Mouse (Mus musculus) liver, postnatal 0 days (tissue): ENCODE data around the gene Dppa1.

Experiments used
- CTCF ChIP-seq: sonication (generic); IDR thresholded peaks from 2 replicates; pipeline ENCODE4 v1.5.1; 2016; ENCODE audit warnings: antibody characterized with exemption, low read depth
- EP300 ChIP-seq: IDR thresholded peaks from 2 replicates; pipeline ENCODE4 v1.6.1; 2016; ENCODE audit warnings: antibody characterized with exemption, low read depth, mild to moderate bottlenecking

- TF ChIP-seq CTCF (no peak), EP300 (no peak)
These were observed 38.0 kb upstream of the Dppa1 start for GRCm38 (mm10) chr11:46667105-46667504.
